Mouse (Mus musculus) T-helper 1 cell (primary cell): Measurements from ENCODE around the gene Chp2.

Source experiments
- in situ Hi-C: fragments of 300-600 bp; cut with MboI, MseI; formaldehyde crosslinking; loops from one replicate; pipeline ENCODE4 v1.15.1; 2025; ENCODE audit warnings: high pct_unique_total_duplicates

Chp2 gene

DNA sequence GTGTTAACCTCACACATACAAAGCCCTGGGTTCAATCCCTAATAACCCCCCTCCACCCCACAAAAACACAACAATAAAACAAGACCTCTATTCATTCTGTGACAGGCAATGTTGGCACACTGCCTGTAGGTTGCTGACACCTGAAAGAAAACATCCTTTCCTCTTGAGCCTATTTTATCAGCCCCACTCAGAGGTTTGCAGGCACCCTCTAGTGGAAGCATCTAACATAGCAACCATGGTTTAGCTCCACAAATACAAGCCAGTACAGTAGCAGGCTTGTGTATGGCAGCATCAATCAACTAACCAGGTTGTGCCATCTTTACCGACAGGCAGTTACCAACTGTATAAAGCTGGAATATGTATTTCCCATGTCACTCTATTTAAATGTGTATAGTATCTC, 23.0 kb downstream of the Chp2 start:
- in situ Hi-C loops, result loop anchor here (5.0 kb wide), 1 partner anchor 220 kb away; no protein-coding TSS in a partner anchor

DNA sequence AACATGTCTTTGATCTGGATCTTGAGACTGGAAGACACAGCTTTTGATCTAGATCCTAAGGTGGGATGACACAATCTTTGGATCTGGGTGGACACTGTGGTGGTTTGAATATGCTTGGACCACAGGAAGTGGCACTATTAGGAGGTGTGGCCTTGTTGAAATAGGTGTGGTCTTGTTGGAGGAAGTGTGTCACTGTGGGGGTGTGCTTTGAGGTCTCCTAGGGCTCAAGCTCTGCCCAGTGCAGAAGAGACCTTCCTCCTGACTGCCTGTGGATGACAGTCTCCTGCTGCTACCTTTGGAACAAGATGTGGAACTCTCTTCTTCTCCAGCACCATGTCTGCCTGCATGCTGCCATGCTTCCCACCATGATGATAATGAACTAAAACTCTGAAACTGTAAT, 23.4 kb downstream of the Chp2 start:
- in situ Hi-C loops, result loop anchor here (5.0 kb wide), 1 partner anchor 220 kb away; no protein-coding TSS in a partner anchor

DNA sequence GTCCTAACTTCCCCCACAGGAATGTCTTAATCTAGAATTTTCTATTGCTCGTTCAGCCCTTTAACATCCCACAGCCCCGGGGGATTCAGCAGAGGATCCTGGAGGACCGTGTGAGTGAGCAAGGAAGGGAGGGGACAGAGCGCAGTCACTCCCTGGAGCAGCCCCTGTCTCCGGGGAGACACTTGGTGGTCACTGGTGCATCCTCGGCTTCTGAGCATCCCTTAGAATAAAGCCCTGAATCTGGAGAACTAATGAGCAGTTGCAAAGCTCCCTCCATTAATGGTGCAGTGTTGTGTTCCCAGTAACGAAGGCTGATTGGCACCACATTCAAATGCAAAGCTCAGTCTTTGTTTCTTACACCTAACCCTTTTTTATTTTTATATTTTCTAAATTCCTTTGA, 24.9 kb downstream of the Chp2 start:
- in situ Hi-C loops, result loop anchor here (5.0 kb wide), 1 partner anchor 218 kb away; no protein-coding TSS in a partner anchor

DNA sequence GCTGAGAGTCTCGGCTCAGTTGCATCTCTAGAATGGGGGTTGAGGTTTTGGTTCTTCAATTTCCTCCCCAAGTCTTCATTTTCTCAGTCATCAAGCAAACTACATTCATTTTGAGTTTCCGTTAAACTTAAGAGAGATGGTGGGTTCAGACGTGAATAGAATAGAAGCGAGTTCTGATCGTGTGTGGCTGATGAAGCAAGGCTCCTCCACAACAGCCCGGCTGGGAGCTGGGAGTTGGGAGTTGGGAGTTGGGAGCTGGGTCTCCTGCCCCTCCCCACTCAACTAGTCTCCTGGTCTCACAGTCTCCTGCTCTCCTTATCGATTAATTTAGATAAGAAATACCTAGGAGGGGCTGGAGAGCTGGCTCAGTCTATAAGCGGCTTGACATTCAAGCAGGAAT, 25.3 kb downstream of the Chp2 start:
- in situ Hi-C loops, result loop anchor here (5.0 kb wide), 1 partner anchor 218 kb away; no protein-coding TSS in a partner anchor

DNA sequence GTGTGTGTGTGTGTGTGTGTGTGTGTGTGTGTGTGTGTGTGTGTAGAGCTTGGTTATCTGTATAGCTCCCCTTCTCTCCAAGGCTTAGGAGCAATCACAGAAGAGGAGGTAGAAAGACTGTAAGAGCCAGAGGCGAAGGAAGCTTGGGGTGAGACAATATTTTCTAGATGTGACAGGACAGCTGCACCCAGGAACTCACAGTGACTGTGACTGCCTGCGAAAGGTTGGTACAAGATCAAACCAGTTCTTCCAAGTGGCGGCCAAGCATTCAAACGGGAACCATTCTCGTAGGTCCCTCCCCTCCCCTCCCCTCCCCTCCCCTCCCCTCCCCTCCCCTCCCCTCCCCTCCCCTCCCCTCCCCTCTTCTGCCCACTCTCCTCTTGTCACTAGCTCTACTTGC, 26.7 kb downstream of the Chp2 start:
- in situ Hi-C loops, result no loop called here

DNA sequence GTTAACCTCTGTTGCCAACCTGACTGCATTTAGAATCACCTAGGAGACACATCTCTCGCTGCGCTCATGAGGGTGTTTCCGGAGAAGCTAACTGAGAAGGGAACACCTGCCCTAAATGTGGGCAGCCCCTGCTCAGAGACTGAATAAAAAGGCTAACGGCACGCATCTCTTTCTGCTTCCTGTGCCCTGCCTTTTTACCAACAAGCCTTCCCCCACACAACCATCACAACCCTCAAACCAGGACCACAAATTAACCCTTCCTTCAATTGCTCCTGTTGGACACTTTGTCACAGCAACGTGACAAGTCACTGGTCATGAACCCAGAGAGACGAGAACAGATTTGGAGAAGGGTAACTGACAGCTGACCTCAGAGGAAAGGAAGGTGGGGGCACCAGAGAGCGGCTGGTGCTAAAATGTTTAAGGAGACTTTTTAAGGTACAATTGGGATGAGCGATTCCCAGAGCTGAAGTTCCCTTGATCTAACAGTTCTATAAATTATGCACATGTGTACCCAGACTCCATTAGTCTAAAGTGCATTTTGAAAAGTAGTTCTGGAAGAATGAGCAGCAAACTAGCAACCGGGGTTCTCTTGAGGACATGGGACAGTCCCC, 28.1 kb downstream of the Chp2 start:
- in situ Hi-C loops, result no loop called here

DNA sequence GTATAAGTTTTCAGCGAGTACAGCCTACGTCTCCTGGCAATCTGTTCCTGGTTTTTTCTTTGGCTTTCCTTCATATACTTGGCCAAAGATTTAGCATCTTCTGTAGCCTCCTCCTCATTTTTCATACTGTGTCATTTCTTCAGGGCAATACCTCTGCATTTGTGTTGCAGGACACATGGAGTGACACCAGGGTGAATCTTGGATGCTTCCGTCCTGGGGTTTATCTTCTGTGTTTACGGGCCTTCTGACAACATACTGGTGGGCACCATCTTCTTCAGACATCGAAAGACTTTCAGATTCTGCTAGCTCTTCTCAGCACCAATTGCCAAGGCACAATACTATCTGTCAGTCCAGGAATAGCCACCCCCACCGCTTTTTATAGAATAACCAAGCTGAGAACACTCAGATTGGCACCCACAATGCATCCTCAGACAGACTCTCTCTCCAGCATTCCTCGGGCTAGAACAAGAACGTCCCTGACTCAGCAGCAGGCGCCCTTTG, 30.1 kb downstream of the Chp2 start:
- in situ Hi-C loops, result no loop called here

DNA sequence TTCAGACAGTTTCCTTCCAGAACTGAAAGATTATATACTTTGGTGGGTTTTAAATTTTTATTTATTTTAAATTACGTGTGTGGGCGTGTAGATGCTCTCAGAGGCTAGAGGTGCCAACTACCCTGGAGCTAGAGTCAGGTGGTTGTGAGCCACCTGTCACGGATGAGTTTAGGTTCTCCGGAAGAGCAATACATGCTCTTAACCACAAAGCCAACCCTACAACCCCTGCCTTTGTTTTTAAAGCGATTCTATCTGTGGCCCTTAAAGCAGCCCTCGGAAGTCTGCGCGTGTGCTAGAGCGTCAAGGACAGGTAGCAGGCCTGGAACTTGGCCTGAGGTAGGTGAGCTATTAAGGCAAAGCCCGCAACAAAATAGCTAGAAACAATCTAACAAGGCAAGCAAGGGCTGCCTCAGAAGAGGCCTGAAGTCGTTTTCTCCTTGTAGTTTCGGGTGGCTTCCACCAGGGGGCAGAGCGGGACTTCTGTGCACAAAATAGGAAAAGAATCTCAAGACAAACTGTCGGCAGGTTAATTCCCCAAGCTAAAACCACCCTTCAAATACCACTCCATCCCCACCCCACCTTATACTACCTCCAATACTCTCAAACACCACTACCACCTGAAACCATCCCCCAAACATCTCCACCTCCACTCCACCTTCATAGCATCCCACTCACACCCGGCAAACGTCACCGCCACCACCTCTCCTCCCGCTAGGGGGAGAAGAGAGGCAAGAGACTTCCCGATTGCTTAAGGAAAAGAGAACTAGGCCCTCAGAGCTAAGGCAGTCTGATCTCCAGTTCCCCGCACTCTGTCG, 32.1 kb downstream of the Chp2 start:
- in situ Hi-C loops, result no loop called here

DNA sequence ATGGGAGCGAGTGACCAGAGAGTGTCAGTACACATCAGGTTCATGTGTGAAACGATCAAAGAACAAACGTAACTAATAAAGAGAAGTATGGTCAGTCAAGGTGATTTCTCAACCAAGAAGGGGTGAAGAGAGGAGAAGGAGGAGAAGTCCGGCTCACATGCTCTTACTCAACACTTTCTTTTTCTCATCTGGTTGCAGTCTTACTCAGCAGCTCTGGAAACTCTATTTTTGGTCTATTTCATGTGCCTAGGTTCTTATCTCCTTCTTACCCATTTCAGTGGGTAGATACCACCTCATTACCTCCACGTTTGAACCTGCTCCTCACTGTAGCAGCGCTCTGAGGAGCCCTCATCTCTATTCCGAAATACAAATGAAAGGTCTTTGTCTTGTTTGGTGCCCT, 37.4 kb downstream of the Chp2 start:
- in situ Hi-C loops, result no loop called here

DNA sequence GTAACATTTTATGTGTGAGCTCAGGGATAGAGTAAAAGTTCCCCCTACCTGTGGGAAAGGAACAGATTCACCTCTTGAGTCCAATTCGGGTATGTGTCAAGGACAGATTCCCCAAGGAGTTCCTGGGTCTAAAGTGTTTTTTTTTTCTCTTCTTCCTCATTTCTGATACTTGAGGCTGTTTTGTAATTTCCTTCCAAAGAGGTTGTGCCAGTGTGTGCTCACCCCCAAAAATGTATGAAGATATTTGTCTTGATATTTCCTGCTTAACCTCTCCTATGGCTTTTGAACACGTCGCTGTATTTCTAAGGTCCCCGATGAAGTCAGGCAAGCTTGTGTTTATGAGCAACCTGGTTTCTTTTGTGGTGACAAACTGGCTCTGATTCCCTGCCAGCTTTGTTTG, 39.2 kb downstream of the Chp2 start:
- in situ Hi-C loops, result no loop called here

DNA sequence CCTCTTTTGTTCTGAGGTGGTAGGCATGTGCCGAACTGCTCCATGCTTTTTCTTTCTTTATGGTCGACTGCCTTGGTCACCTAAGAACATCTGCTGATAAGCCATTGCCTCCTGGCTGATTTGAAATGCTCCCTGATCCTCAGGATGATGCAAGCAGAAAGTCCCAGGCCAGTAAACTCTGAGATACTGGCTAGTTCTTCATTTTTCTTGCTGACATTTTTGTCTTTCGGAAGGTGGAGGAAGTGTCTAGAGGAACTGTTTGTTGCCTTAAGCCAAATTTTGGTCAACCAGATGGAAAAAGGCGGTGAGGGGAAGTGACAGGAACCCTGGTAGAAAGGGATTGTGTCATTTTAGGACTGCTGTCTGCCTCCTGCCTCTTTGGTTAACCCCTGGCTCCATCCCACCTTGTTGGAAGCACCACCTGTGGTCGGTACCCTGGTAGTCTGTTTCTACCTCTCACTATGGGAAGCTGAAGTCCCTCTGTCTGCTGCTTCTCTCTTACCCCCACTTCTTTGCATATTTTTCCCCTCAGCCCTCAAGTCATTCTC, 40.8 kb downstream of the Chp2 start:
- in situ Hi-C loops, result loop anchor here (5.0 kb wide), 1 partner anchor 662 kb away; no protein-coding TSS in a partner anchor

DNA sequence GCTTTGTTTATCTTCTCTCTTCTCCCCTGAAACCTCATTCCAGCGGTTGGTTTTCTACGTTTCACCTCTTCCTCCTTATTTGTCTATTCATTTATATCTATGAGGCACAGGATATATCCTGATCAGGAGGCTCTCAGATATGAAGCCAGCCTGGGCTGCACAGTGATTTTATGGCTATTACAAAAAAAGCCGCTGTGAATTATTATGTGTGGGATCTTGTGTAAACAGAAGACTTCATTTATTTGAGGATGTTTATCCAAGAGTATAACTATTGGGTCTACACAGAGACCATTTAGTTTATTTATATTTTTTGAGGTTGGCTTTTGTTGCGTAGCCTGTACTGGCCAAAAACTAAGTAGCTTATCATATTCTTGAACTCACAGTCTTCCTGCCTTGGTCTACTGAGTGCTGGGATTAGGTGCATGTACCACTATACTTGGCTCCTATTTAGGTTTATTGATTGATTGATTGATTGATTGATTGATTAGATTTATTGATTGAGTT, 49.7 kb downstream of the Chp2 start:
- in situ Hi-C loops, result no loop called here

DNA sequence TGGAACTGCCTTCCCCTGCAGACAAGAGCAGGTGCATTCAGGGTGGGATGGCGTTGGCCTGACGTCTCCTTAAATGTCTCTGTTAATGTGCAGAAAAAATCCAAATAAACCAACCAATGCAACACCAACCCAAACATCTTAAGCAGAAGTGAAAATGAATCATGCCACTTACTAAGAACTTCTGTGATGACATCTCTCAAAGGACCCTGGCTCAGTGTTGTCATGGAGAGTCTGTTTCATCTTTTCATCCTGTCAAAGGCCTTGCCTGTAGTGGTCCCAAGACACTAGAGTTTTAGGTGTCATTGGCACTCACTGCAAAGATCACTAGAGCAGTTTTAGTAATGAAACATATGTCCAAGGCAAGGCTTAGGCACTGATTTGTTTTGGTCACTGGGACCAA, 53.0 kb downstream of the Chp2 start:
- in situ Hi-C loops, result no loop called here
